Mouse (Mus musculus) heart, embryonic 16.5 days (tissue): ENCODE measurements at regions not wholly inside any gene's neighbourhood (a gene's known extent, or its start where the extent isn't known, plus 50 kb on each side); places are given as distances from the start of the nearest gene placed in this dataset.
A peak's percentile ranks its signal among the peaks of the same experiment; 100 is the strongest.

Experiments used
- ATAC-seq: fragments of 200-750 bp; cut with Nextera tagmentation; replicated peaks from 2 replicates; pipeline ENCODE4 v1.8.0; 2017; ENCODE audit warnings: moderate number of reproducible peaks; ENCODE audit not compliant: insufficient read depth, low FRiP score; ENCODE audit errors: extremely low read depth
- H3K27ac ChIP-seq: fragments of 300-500 bp; sonication (generic); 2 replicates; pipeline ENCODE4 v1.5.1; 2014; ENCODE audit warnings: mild to moderate bottlenecking, low read length, control low read depth, moderate library complexity
- H3K27me3 ChIP-seq: fragments of 300-500 bp; sonication (generic); 2 replicates; pipeline ENCODE4 v1.6.1; 2014; ENCODE audit warnings: low read length, mixed read lengths; ENCODE audit not compliant: control insufficient read depth, insufficient read depth
- H3K36me3 ChIP-seq: fragments of 300-500 bp; sonication (generic); 2 replicates; pipeline ENCODE4 v1.6.1; 2014; ENCODE audit not compliant: control insufficient read depth, insufficient read depth
- H3K4me1 ChIP-seq: fragments of 300-500 bp; sonication (generic); 2 replicates; pipeline ENCODE4 v1.6.1; 2014; ENCODE audit warnings: low read length, mixed read lengths; ENCODE audit not compliant: control insufficient read depth, insufficient read depth
- H3K4me2 ChIP-seq: fragments of 300-500 bp; sonication (generic); 2 replicates; pipeline ENCODE4 v1.6.1; 2014; ENCODE audit warnings: low read depth, mild to moderate bottlenecking, control low read depth, low read length
- H3K4me3 ChIP-seq: fragments of 300-500 bp; sonication (generic); 2 replicates; pipeline ENCODE4 v1.5.1; 2014; ENCODE audit warnings: mild to moderate bottlenecking, control low read depth, low read length
- H3K9ac ChIP-seq: fragments of 300-500 bp; sonication (generic); 2 replicates; pipeline ENCODE4 v1.6.1; 2014; ENCODE audit warnings: low read length, control low read depth
- H3K9me3 ChIP-seq: fragments of 300-500 bp; sonication (generic); replicated peaks from 2 replicates; pipeline ENCODE4 v1.6.1; 2016; ENCODE audit warnings: low read length; ENCODE audit not compliant: control insufficient read depth
- WGBS: fragments of 180-500 bp; shearing (Covaris S2); extraction: QIAGEN DNeasy Blood & Tissue Kit; methylation state at CpG from one replicate; pipeline ENCODE4 v1.1.7; 2014; 5-methylcytosine and 5-hydroxymethylcytosine counted together

GRCm38 (mm10) chr1:44957125-44957524 lies 354.2 kb upstream of the Col3a1 start:
- Histone ChIP-seq H3K27me3 (no peaks in the 10 kb centered on the region), H3K9me3 (no peaks in the 10 kb centered on the region), H3K27ac (no peak overlapping the region), H3K9ac (no peak overlapping the region), H3K4me3 (no peak overlapping the region), H3K4me1 (no peaks in the 10 kb centered on the region), H3K4me2 (no peak overlapping the region), H3K36me3 (no peaks in the 10 kb centered on the region)
- no peak for ATAC-seq
- WGBS, result 61% methylated on average over 4 of the region's 4 CpGs

GRCm38 (mm10) chr1:44987171-44987570 lies 324.2 kb upstream of the Col3a1 start:
- no peak overlapping the region for H3K4me3 ChIP-seq
- peaks cover 4% of the 10 kb centered on the region for H3K4me1 ChIP-seq
- H3K4me2 ChIP-seq, result no peak overlapping the region
- 15% methylated on average over 3 of the region's 3 CpGs for WGBS
- ATAC-seq, result no peak
- H3K9ac ChIP-seq, result no peak overlapping the region
- H3K27me3 ChIP-seq, result no peaks in the 10 kb centered on the region
- no peak overlapping the region for H3K27ac ChIP-seq
- no peaks in the 10 kb centered on the region for H3K36me3 ChIP-seq
- no peaks in the 10 kb centered on the region for H3K9me3 ChIP-seq

GRCm38 (mm10) chr1:45020516-45020915 lies 290.8 kb upstream of the Col3a1 start:
- Histone ChIP-seq H3K9me3 (no peaks in the 10 kb centered on the region), H3K4me3 (no peak overlapping the region), H3K36me3 (no peaks in the 10 kb centered on the region), H3K27ac (peak overlapping the region; percentile 61), H3K27me3 (no peaks in the 10 kb centered on the region), H3K9ac (no peak overlapping the region), H3K4me1 (peaks cover 12% of the 10 kb centered on the region), H3K4me2 (no peak overlapping the region)
- no peak for ATAC-seq

GRCm38 (mm10) chr1:45021234-45021633 lies 290.1 kb upstream of the Col3a1 start:
- H3K27me3 ChIP-seq, result no peaks in the 10 kb centered on the region
- H3K36me3 ChIP-seq, result no peaks in the 10 kb centered on the region
- no peak for ATAC-seq
- peak overlapping the region; percentile 53 for H3K27ac ChIP-seq
- no peak overlapping the region for H3K9ac ChIP-seq
- no peaks in the 10 kb centered on the region for H3K9me3 ChIP-seq
- WGBS, result 43% methylated on average over 2 of the region's 2 CpGs
- peaks cover 11% of the 10 kb centered on the region for H3K4me1 ChIP-seq
- H3K4me2 ChIP-seq, result no peak overlapping the region
- no peak overlapping the region for H3K4me3 ChIP-seq

GRCm38 (mm10) chr1:45022146-45022841 lies 289.0 kb upstream of the Col3a1 start:
- H3K4me1 ChIP-seq, result peaks cover 8% of the 10 kb centered on the region
- H3K27ac ChIP-seq, result no peak overlapping the region; the same call in 1 of the 2 replicates
- H3K4me3 ChIP-seq, result no peak overlapping the region
- no peaks in the 10 kb centered on the region for H3K27me3 ChIP-seq
- H3K4me2 ChIP-seq, result no peak overlapping the region
- no peak overlapping the region for H3K9ac ChIP-seq
- no peak for ATAC-seq
- no peaks in the 10 kb centered on the region for H3K9me3 ChIP-seq
- WGBS, result 68% methylated on average over 1 of the region's 1 CpGs
- H3K36me3 ChIP-seq, result no peaks in the 10 kb centered on the region

GRCm38 (mm10) chr1:45023336-45023735 lies 288.0 kb upstream of the Col3a1 start:
- 67% methylated on average over 3 of the region's 3 CpGs for WGBS
- no peak overlapping the region for H3K27ac ChIP-seq

GRCm38 (mm10) chr1:45031436-45032027 lies 279.8 kb upstream of the Col3a1 start:
- no peak overlapping the region for H3K27ac ChIP-seq
- H3K4me3 ChIP-seq, result no peak overlapping the region
- no peaks in the 10 kb centered on the region for H3K4me1 ChIP-seq
- WGBS, result 49% methylated on average over 4 of the region's 4 CpGs
- no peaks in the 10 kb centered on the region for H3K9me3 ChIP-seq
- no peaks in the 10 kb centered on the region for H3K36me3 ChIP-seq
- no peak overlapping the region for H3K9ac ChIP-seq
- H3K4me2 ChIP-seq, result no peak overlapping the region
- ATAC-seq, result no peak
- H3K27me3 ChIP-seq, result no peaks in the 10 kb centered on the region

More at GRCm38 (mm10) chr1:45023336-45023735, 288.0 kb upstream of the Col3a1 start:
- Histone ChIP-seq H3K4me2 (no peak overlapping the region), H3K4me3 (no peak overlapping the region), H3K9me3 (no peaks in the 10 kb centered on the region), H3K9ac (no peak overlapping the region), H3K27me3 (no peaks in the 10 kb centered on the region), H3K36me3 (no peaks in the 10 kb centered on the region), H3K4me1 (peaks cover 8% of the 10 kb centered on the region)
- no peak for ATAC-seq

GRCm38 (mm10) chr1:45033343-45033742 lies 278.0 kb upstream of the Col3a1 start:
- H3K9me3 ChIP-seq, result no peaks in the 10 kb centered on the region
- no peak overlapping the region for H3K9ac ChIP-seq
- ATAC-seq, result no peak
- H3K36me3 ChIP-seq, result no peaks in the 10 kb centered on the region
- no peak overlapping the region for H3K4me2 ChIP-seq
- H3K27me3 ChIP-seq, result no peaks in the 10 kb centered on the region
- no peak overlapping the region for H3K27ac ChIP-seq
- H3K4me3 ChIP-seq, result no peak overlapping the region
- no peaks in the 10 kb centered on the region for H3K4me1 ChIP-seq
- WGBS, result 83% methylated on average over 7 of the region's 7 CpGs

- no peak overlapping the region for H3K4me3 ChIP-seq
- no peak for ATAC-seq
- no peaks in the 10 kb centered on the region for H3K4me1 ChIP-seq
- H3K27me3 ChIP-seq, result no peaks in the 10 kb centered on the region
- no peak overlapping the region for H3K4me2 ChIP-seq
- 91% methylated on average over 1 of the region's 1 CpGs for WGBS
- no peak overlapping the region for H3K27ac ChIP-seq
- H3K36me3 ChIP-seq, result no peaks in the 10 kb centered on the region
- no peaks in the 10 kb centered on the region for H3K9me3 ChIP-seq
- H3K9ac ChIP-seq, result no peak overlapping the region
Measured at GRCm38 (mm10) chr1:45041328-45041727, 270.0 kb upstream of the Col3a1 start.
